Mouse (Mus musculus): ENCODE measurements around the gene Rplp2. TPM values are rescaled to one million over a fixed set of nuclear protein-coding genes. Genes with fewer than 3 reads are reported as not detected.

Rplp2 gene
- polyA plus RNA-seq, 1 experiment from 2014 or later, result 684 TPM

- Histone ChIP-seq H3K4me2 (ENCODE audit: low read length) (peak overlapping the region; percentile 80), H3K9me3 (ENCODE audit: control insufficient read depth, low read length) (no peaks in the 10 kb centered on the region), H3K4me1 (replicated peaks; ENCODE audit: control insufficient read depth, insufficient read depth, low read length) (peaks cover 31% of the 10 kb centered on the region), H3K27ac (ENCODE audit: low read length) (peak overlapping the region; percentile 54; the same call in 1 of the 2 replicates), H3K9ac (replicated peaks; ENCODE audit: low read depth, low read length) (no peak overlapping the region), H3K4me3 (replicated peaks; ENCODE audit: low read length) (no peak overlapping the region; the same call in 1 of the 2 replicates), H3K36me3 (ENCODE audit: control insufficient read depth, insufficient read depth) (peaks cover 3% of the 10 kb centered on the region), H3K27me3 (replicated peaks; ENCODE audit: control insufficient read depth, insufficient read depth, low read length) (peaks cover 10% of the 10 kb centered on the region)
- no peak for ATAC-seq
- 10% methylated on average over 13 of the region's 17 CpGs for WGBS
Measured at GRCm38 (mm10) chr7:141476226-141476980, 29.2 kb downstream of the Rplp2 start.

- 0 out of 2 replicates have a peak overlapping the region, but pooled peaks have one; percentile 2 for H3K4me2 ChIP-seq (ENCODE audit: low read length)
- H3K36me3 ChIP-seq (ENCODE audit: control insufficient read depth, insufficient read depth), result peaks cover 2% of the 10 kb centered on the region; the same call in 1 of the 2 replicates
- H3K4me1 ChIP-seq (replicated peaks; ENCODE audit: control insufficient read depth, insufficient read depth, low read length), result peaks cover 36% of the 10 kb centered on the region
- H3K4me3 ChIP-seq (replicated peaks; ENCODE audit: low read length), result no peak overlapping the region; the same call in 1 of the 2 replicates
- H3K9me3 ChIP-seq (ENCODE audit: control insufficient read depth, low read length), result no peaks in the 10 kb centered on the region
- H3K9ac ChIP-seq (replicated peaks; ENCODE audit: low read depth, low read length), result no peak overlapping the region
- no peak for ATAC-seq
- WGBS, result 20% methylated on average over 7 of the region's 7 CpGs
- H3K27ac ChIP-seq (ENCODE audit: low read length), result no peak overlapping the region
- H3K27me3 ChIP-seq (replicated peaks; ENCODE audit: control insufficient read depth, insufficient read depth, low read length), result peaks cover 10% of the 10 kb centered on the region
Measured at GRCm38 (mm10) chr7:141476981-141477370, 29.8 kb downstream of the Rplp2 start.

GRCm38 (mm10) chr7:141477578-141478269 lies 30.6 kb downstream of the Rplp2 start:
- Histone ChIP-seq H3K36me3 (ENCODE audit: control insufficient read depth, insufficient read depth) (peaks cover under 1% of the 10 kb centered on the region; the same call in 1 of the 2 replicates), H3K9me3 (ENCODE audit: control insufficient read depth, low read length) (no peaks in the 10 kb centered on the region), H3K4me3 (replicated peaks; ENCODE audit: low read length) (no peak overlapping the region), H3K4me1 (replicated peaks; ENCODE audit: control insufficient read depth, insufficient read depth, low read length) (peaks cover 41% of the 10 kb centered on the region), H3K27ac (ENCODE audit: low read length) (no peak overlapping the region), H3K27me3 (replicated peaks; ENCODE audit: control insufficient read depth, insufficient read depth, low read length) (peaks cover 10% of the 10 kb centered on the region), H3K9ac (replicated peaks; ENCODE audit: low read depth, low read length) (no peak overlapping the region), H3K4me2 (ENCODE audit: low read length) (no peak overlapping the region)
- WGBS, result 78% methylated on average over 4 of the region's 4 CpGs
- no peak for ATAC-seq

- Histone ChIP-seq H3K27ac (ENCODE audit: low read length) (no peak overlapping the region), H3K27me3 (replicated peaks; ENCODE audit: control insufficient read depth, insufficient read depth, low read length) (peaks cover 13% of the 10 kb centered on the region), H3K9me3 (ENCODE audit: control insufficient read depth, low read length) (no peaks in the 10 kb centered on the region), H3K4me2 (ENCODE audit: low read length) (no peak overlapping the region), H3K36me3 (ENCODE audit: control insufficient read depth, insufficient read depth) (no peaks in the 10 kb centered on the region), H3K4me1 (replicated peaks; ENCODE audit: control insufficient read depth, insufficient read depth, low read length) (peaks cover 46% of the 10 kb centered on the region), H3K4me3 (replicated peaks; ENCODE audit: low read length) (no peak overlapping the region), H3K9ac (replicated peaks; ENCODE audit: low read depth, low read length) (no peak overlapping the region)
- 80% methylated on average over 5 of the region's 5 CpGs for WGBS
- no peak for ATAC-seq
Measured at GRCm38 (mm10) chr7:141478270-141478748, 31.1 kb downstream of the Rplp2 start.

GRCm38 (mm10) chr7:141480842-141481497 lies 33.8 kb downstream of the Rplp2 start:
- H3K9ac ChIP-seq (replicated peaks; ENCODE audit: low read depth, low read length), result no peak overlapping the region
- no peak overlapping the region; the same call in 1 of the 2 replicates for H3K27ac ChIP-seq (ENCODE audit: low read length)

GRCm38 (mm10) chr7:141481498-141482401 lies 34.6 kb downstream of the Rplp2 start:
- H3K27ac ChIP-seq (ENCODE audit: low read length), result no peak overlapping the region; the same call in 1 of the 2 replicates
- H3K9ac ChIP-seq (replicated peaks; ENCODE audit: low read depth, low read length), result peak overlapping the region; percentile 71
- H3K4me1 ChIP-seq (replicated peaks; ENCODE audit: control insufficient read depth, insufficient read depth, low read length), result peaks cover 29% of the 10 kb centered on the region
- WGBS, result under 1% methylated on average over 68 of the region's 81 CpGs
- peak overlapping the region; percentile 71 for H3K4me3 ChIP-seq (replicated peaks; ENCODE audit: low read length)
- peak overlapping the region; percentile 88 for H3K4me2 ChIP-seq (ENCODE audit: low read length)
- no peaks in the 10 kb centered on the region for H3K36me3 ChIP-seq (ENCODE audit: control insufficient read depth, insufficient read depth)
- peak; percentile 62 for ATAC-seq
- H3K9me3 ChIP-seq (ENCODE audit: control insufficient read depth, low read length), result no peaks in the 10 kb centered on the region
- H3K27me3 ChIP-seq (replicated peaks; ENCODE audit: control insufficient read depth, insufficient read depth, low read length), result peaks cover 10% of the 10 kb centered on the region

More at GRCm38 (mm10) chr7:141480842-141481497, 33.8 kb downstream of the Rplp2 start:
- 5% methylated on average over 10 of the region's 10 CpGs for WGBS
- Histone ChIP-seq H3K27me3 (replicated peaks; ENCODE audit: control insufficient read depth, insufficient read depth, low read length) (peaks cover 14% of the 10 kb centered on the region), H3K4me2 (ENCODE audit: low read length) (peak overlapping the region; percentile 88), H3K4me1 (replicated peaks; ENCODE audit: control insufficient read depth, insufficient read depth, low read length) (peaks cover 35% of the 10 kb centered on the region), H3K4me3 (replicated peaks; ENCODE audit: low read length) (peak overlapping the region; percentile 71), H3K36me3 (ENCODE audit: control insufficient read depth, insufficient read depth) (no peaks in the 10 kb centered on the region), H3K9me3 (ENCODE audit: control insufficient read depth, low read length) (no peaks in the 10 kb centered on the region)
- peak; percentile 65 for ATAC-seq

GRCm38 (mm10) chr7:141482531-141483024 lies 35.4 kb downstream of the Rplp2 start:
- Histone ChIP-seq H3K27me3 (replicated peaks; ENCODE audit: control insufficient read depth, insufficient read depth, low read length) (peaks cover 4% of the 10 kb centered on the region), H3K9me3 (ENCODE audit: control insufficient read depth, low read length) (no peaks in the 10 kb centered on the region), H3K27ac (ENCODE audit: low read length) (no peak overlapping the region), H3K4me3 (replicated peaks; ENCODE audit: low read length) (peak overlapping the region; percentile 71), H3K36me3 (ENCODE audit: control insufficient read depth, insufficient read depth) (no peaks in the 10 kb centered on the region), H3K4me1 (replicated peaks; ENCODE audit: control insufficient read depth, insufficient read depth, low read length) (peaks cover 25% of the 10 kb centered on the region), H3K4me2 (ENCODE audit: low read length) (peak overlapping the region; percentile 88), H3K9ac (replicated peaks; ENCODE audit: low read depth, low read length) (peak overlapping the region; percentile 71)
- WGBS, result 4% methylated on average over 11 of the region's 11 CpGs
- peak; percentile 24 for ATAC-seq

GRCm38 (mm10) chr7:141483114-141483653 lies 36.0 kb downstream of the Rplp2 start:
- no peaks in the 10 kb centered on the region for H3K9me3 ChIP-seq (ENCODE audit: control insufficient read depth, low read length)
- H3K4me3 ChIP-seq (replicated peaks; ENCODE audit: low read length), result no peak overlapping the region; the same call in 1 of the 2 replicates
- WGBS, result 75% methylated on average over 6 of the region's 6 CpGs
- no peak overlapping the region for H3K9ac ChIP-seq (replicated peaks; ENCODE audit: low read depth, low read length)
- H3K4me1 ChIP-seq (replicated peaks; ENCODE audit: control insufficient read depth, insufficient read depth, low read length), result peaks cover 25% of the 10 kb centered on the region
- H3K27me3 ChIP-seq (replicated peaks; ENCODE audit: control insufficient read depth, insufficient read depth, low read length), result peaks cover 3% of the 10 kb centered on the region; the same call in 1 of the 2 replicates
- no peak overlapping the region for H3K27ac ChIP-seq (ENCODE audit: low read length)
- H3K36me3 ChIP-seq (ENCODE audit: control insufficient read depth, insufficient read depth), result no peaks in the 10 kb centered on the region
- H3K4me2 ChIP-seq (ENCODE audit: low read length), result peak overlapping the region; percentile 88
- ATAC-seq, result no peak
